Mouse (Mus musculus): ENCODE results near the gene Birc5. TPM values are rescaled to one million over a fixed set of nuclear protein-coding genes. Genes with fewer than 3 reads are reported as not detected.

Gene Birc5
- polyA plus RNA-seq, 1 experiment from 2014 or later = 14.9 TPM

- WGBS = 97% methylated on average over 10 of the region's 10 CpGs
- H3K9me3 ChIP-seq (ENCODE audit: control insufficient read depth, low read length) = no peaks in the 10 kb centered on the region
- no peak overlapping the region for H3K27ac ChIP-seq (ENCODE audit: low read depth, low read length)
- H3K4me1 ChIP-seq (ENCODE audit: control insufficient read depth, insufficient read depth, low read length) = no peaks in the 10 kb centered on the region
- 0 out of 2 replicates have a peak, but pooled peaks cover 3% of the 10 kb centered on the region for H3K27me3 ChIP-seq (ENCODE audit: control insufficient read depth, insufficient read depth, low read length)
- H3K36me3 ChIP-seq (ENCODE audit: control insufficient read depth, insufficient read depth, low read length) = no peaks in the 10 kb centered on the region
- ATAC-seq (ENCODE audit: low read depth) = no peak
- no peak overlapping the region for H3K9ac ChIP-seq (replicated peaks; ENCODE audit: low read depth, low read length)
- no peak overlapping the region for H3K4me3 ChIP-seq (ENCODE audit: low read depth, low read length)
- H3K4me2 ChIP-seq (ENCODE audit: low read depth, low read length) = no peak overlapping the region
Observed at GRCm38 (mm10) chr11:117857462-117857861, 8.4 kb downstream of the Birc5 start.

GRCm38 (mm10) chr11:117858392-117858791 is 9.3 kb downstream of the Birc5 start:
- no peak overlapping the region for H3K9ac ChIP-seq (replicated peaks; ENCODE audit: low read depth, low read length)
- no peaks in the 10 kb centered on the region for H3K36me3 ChIP-seq (ENCODE audit: control insufficient read depth, insufficient read depth, low read length)
- no peak overlapping the region for H3K27ac ChIP-seq (ENCODE audit: low read depth, low read length)
- ATAC-seq (ENCODE audit: low read depth) = no peak
- no peaks in the 10 kb centered on the region for H3K9me3 ChIP-seq (ENCODE audit: control insufficient read depth, low read length)
- H3K4me2 ChIP-seq (ENCODE audit: low read depth, low read length) = no peak overlapping the region
- H3K27me3 ChIP-seq (ENCODE audit: control insufficient read depth, insufficient read depth, low read length) = 0 out of 2 replicates have a peak, but pooled peaks cover 3% of the 10 kb centered on the region
- H3K4me3 ChIP-seq (ENCODE audit: low read depth, low read length) = no peak overlapping the region
- H3K4me1 ChIP-seq (ENCODE audit: control insufficient read depth, insufficient read depth, low read length) = no peaks in the 10 kb centered on the region
- 34% methylated on average over 3 of the region's 3 CpGs for WGBS

- WGBS = 3% methylated on average over 23 of the region's 23 CpGs
- Histone ChIP-seq H3K36me3 (ENCODE audit: control insufficient read depth, insufficient read depth, low read length) (no peaks in the 10 kb centered on the region), H3K27ac (ENCODE audit: low read depth, low read length) (no peak within 1 kb of the TSS), H3K9me3 (ENCODE audit: control insufficient read depth, low read length) (no peaks in the 10 kb centered on the region), H3K4me1 (ENCODE audit: control insufficient read depth, insufficient read depth, low read length) (no peaks in the 10 kb centered on the region), H3K9ac (replicated peaks; ENCODE audit: low read depth, low read length) (no peak within 1 kb of the TSS), H3K4me3 (ENCODE audit: low read depth, low read length) (no peak within 1 kb of the TSS), H3K4me2 (ENCODE audit: low read depth, low read length) (no peak within 1 kb of the TSS), H3K27me3 (ENCODE audit: control insufficient read depth, insufficient read depth, low read length) (0 out of 2 replicates have a peak, but pooled peaks cover 3% of the 10 kb centered on the region)
- no peak for ATAC-seq (ENCODE audit: low read depth)
Observed at GRCm38 (mm10) chr11:117860601-117861000, 11.6 kb downstream of the Birc5 start, which contains the start of gene Tmem235. TSS of gene Tmem235 (plus strand) at chr11:117860752.

- H3K36me3 ChIP-seq (ENCODE audit: control insufficient read depth, insufficient read depth, low read length) = no peaks in the 10 kb centered on the region
- no peak overlapping the region for H3K27ac ChIP-seq (ENCODE audit: low read depth, low read length)
- H3K4me3 ChIP-seq (ENCODE audit: low read depth, low read length) = no peak overlapping the region
- no peak overlapping the region for H3K4me2 ChIP-seq (ENCODE audit: low read depth, low read length)
- H3K27me3 ChIP-seq (ENCODE audit: control insufficient read depth, insufficient read depth, low read length) = 0 out of 2 replicates have a peak, but pooled peaks cover 3% of the 10 kb centered on the region
- no peaks in the 10 kb centered on the region for H3K9me3 ChIP-seq (ENCODE audit: control insufficient read depth, low read length)
- 33% methylated on average over 11 of the region's 11 CpGs for WGBS
- no peak overlapping the region for H3K9ac ChIP-seq (replicated peaks; ENCODE audit: low read depth, low read length)
- peaks cover 8% of the 10 kb centered on the region; the same call in 1 of the 2 replicates for H3K4me1 ChIP-seq (ENCODE audit: control insufficient read depth, insufficient read depth, low read length)
- no peak for ATAC-seq (ENCODE audit: low read depth)
Observed at GRCm38 (mm10) chr11:117863174-117863856, 14.3 kb downstream of the Birc5 start.

GRCm38 (mm10) chr11:117864805-117865204 is 15.8 kb downstream of the Birc5 start:
- Histone ChIP-seq H3K36me3 (ENCODE audit: control insufficient read depth, insufficient read depth, low read length) (no peaks in the 10 kb centered on the region), H3K9ac (replicated peaks; ENCODE audit: low read depth, low read length) (no peak overlapping the region), H3K9me3 (ENCODE audit: control insufficient read depth, low read length) (no peaks in the 10 kb centered on the region), H3K4me3 (ENCODE audit: low read depth, low read length) (no peak overlapping the region), H3K4me1 (ENCODE audit: control insufficient read depth, insufficient read depth, low read length) (peaks cover 8% of the 10 kb centered on the region; the same call in 1 of the 2 replicates), H3K27me3 (ENCODE audit: control insufficient read depth, insufficient read depth, low read length) (0 out of 2 replicates have a peak, but pooled peaks cover 3% of the 10 kb centered on the region), H3K27ac (ENCODE audit: low read depth, low read length) (no peak overlapping the region), H3K4me2 (ENCODE audit: low read depth, low read length) (no peak overlapping the region)
- no peak for ATAC-seq (ENCODE audit: low read depth)
- WGBS = 57% methylated on average over 2 of the region's 2 CpGs

- Histone ChIP-seq H3K4me2 (ENCODE audit: low read depth, low read length) (no peak overlapping the region), H3K27ac (ENCODE audit: low read depth, low read length) (0 out of 2 replicates have a peak overlapping the region, but pooled peaks have one; percentile 5), H3K9me3 (ENCODE audit: control insufficient read depth, low read length) (no peaks in the 10 kb centered on the region), H3K9ac (replicated peaks; ENCODE audit: low read depth, low read length) (0 out of 2 replicates have a peak overlapping the region, but pooled peaks have one; percentile 25), H3K4me1 (ENCODE audit: control insufficient read depth, insufficient read depth, low read length) (peaks cover 8% of the 10 kb centered on the region; the same call in 1 of the 2 replicates), H3K36me3 (ENCODE audit: control insufficient read depth, insufficient read depth, low read length) (no peaks in the 10 kb centered on the region), H3K27me3 (ENCODE audit: control insufficient read depth, insufficient read depth, low read length) (0 out of 2 replicates have a peak, but pooled peaks cover 3% of the 10 kb centered on the region), H3K4me3 (ENCODE audit: low read depth, low read length) (no peak overlapping the region)
- 13% methylated on average over 6 of the region's 6 CpGs for WGBS
- ATAC-seq (ENCODE audit: low read depth) = 0 out of 2 replicates have a peak, but pooled peaks have one; percentile 44
Observed at GRCm38 (mm10) chr11:117865988-117866387, 16.9 kb downstream of the Birc5 start.

GRCm38 (mm10) chr11:117870688-117871365 is 21.8 kb downstream of the Birc5 start:
- Histone ChIP-seq H3K9ac (replicated peaks; ENCODE audit: low read depth, low read length) (0 out of 2 replicates have a peak overlapping the region, but pooled peaks have one; percentile 34), H3K4me3 (ENCODE audit: low read depth, low read length) (no peak overlapping the region), H3K36me3 (ENCODE audit: control insufficient read depth, insufficient read depth, low read length) (no peaks in the 10 kb centered on the region), H3K27me3 (ENCODE audit: control insufficient read depth, insufficient read depth, low read length) (no peaks in the 10 kb centered on the region), H3K4me2 (ENCODE audit: low read depth, low read length) (no peak overlapping the region), H3K27ac (ENCODE audit: low read depth, low read length) (no peak overlapping the region), H3K4me1 (ENCODE audit: control insufficient read depth, insufficient read depth, low read length) (peaks cover 9% of the 10 kb centered on the region; the same call in 1 of the 2 replicates), H3K9me3 (ENCODE audit: control insufficient read depth, low read length) (no peaks in the 10 kb centered on the region)
- ATAC-seq (ENCODE audit: low read depth) = no peak
- 39% methylated on average over 12 of the region's 12 CpGs for WGBS

- Histone ChIP-seq H3K9ac (replicated peaks; ENCODE audit: low read depth, low read length) (no peak overlapping the region), H3K4me1 (ENCODE audit: control insufficient read depth, insufficient read depth, low read length) (peaks cover 4% of the 10 kb centered on the region; the same call in 1 of the 2 replicates), H3K27ac (ENCODE audit: low read depth, low read length) (no peak overlapping the region), H3K36me3 (ENCODE audit: control insufficient read depth, insufficient read depth, low read length) (no peaks in the 10 kb centered on the region), H3K4me2 (ENCODE audit: low read depth, low read length) (no peak overlapping the region), H3K9me3 (ENCODE audit: control insufficient read depth, low read length) (no peaks in the 10 kb centered on the region), H3K27me3 (ENCODE audit: control insufficient read depth, insufficient read depth, low read length) (no peaks in the 10 kb centered on the region), H3K4me3 (ENCODE audit: low read depth, low read length) (no peak overlapping the region)
- ATAC-seq (ENCODE audit: low read depth) = no peak
- 74% methylated on average over 5 of the region's 5 CpGs for WGBS
Observed at GRCm38 (mm10) chr11:117871376-117871775, 22.3 kb downstream of the Birc5 start.

Data from neural tube, embryonic 14.5 days (tissue).